Mouse (Mus musculus) spleen, postnatal 14 days (tissue): ENCODE measurements around the gene Unc5b.
A peak's percentile ranks its signal among the peaks of the same experiment; 100 is the strongest.
"Not testable (repeated sequence)": the region's sequence is repeated elsewhere in the genome, so short reads cannot be mapped to it uniquely, and the experiment has no call there.

Experiments used
- DNase-seq, 2 experiments: peaks; one replicate each; pipeline ENCODE4 v3.0.0; 2021 to 2022; ENCODE audit warnings: low spot score in 2 of 2

The Unc5b gene

GRCm38 (mm10) chr10:60831379-60831778 is at the start of gene Unc5b:
Unc5b (minus strand) TSS chr10:60831581.
- DNase-seq = peak; percentile 47 to 48

- DNase-seq = no peak
These were observed 48.4 kb upstream of the Unc5b start for GRCm38 (mm10) chr10:60879817-60880216.

GRCm38 (mm10) chr10:60877075-60877474 is 45.7 kb upstream of the Unc5b start:
- no peak for DNase-seq

GRCm38 (mm10) chr10:60875011-60875410 is 43.6 kb upstream of the Unc5b start:
- no peak for DNase-seq

- DNase-seq = no peak
These were observed 31.9 kb upstream of the Unc5b start for GRCm38 (mm10) chr10:60863318-60863717.

- DNase-seq = no peak
These were observed 31.3 kb upstream of the Unc5b start for GRCm38 (mm10) chr10:60862477-60863293.

- not testable (repeated sequence) for DNase-seq
These were observed 13.9 kb upstream of the Unc5b start for GRCm38 (mm10) chr10:60845271-60845670.

- no peak for DNase-seq
These were observed 7.4 kb upstream of the Unc5b start for GRCm38 (mm10) chr10:60838816-60839215.

GRCm38 (mm10) chr10:60834949-60835348 is 3.6 kb upstream of the Unc5b start:
- DNase-seq = peak; percentile 18 to 38

- no peak for DNase-seq
These were observed 1.3 kb upstream of the Unc5b start for GRCm38 (mm10) chr10:60832664-60833173.

- no peak for DNase-seq
These were observed 628 bp downstream of the Unc5b start for GRCm38 (mm10) chr10:60830556-60831350.

- no peak for DNase-seq
These were observed 1.4 kb downstream of the Unc5b start for GRCm38 (mm10) chr10:60830000-60830399.

GRCm38 (mm10) chr10:60829071-60829470 is 2.3 kb downstream of the Unc5b start:
- no peak for DNase-seq

GRCm38 (mm10) chr10:60827901-60828670 is 3.3 kb downstream of the Unc5b start:
- DNase-seq = no peak

- no peak for DNase-seq
These were observed 4.1 kb downstream of the Unc5b start for GRCm38 (mm10) chr10:60827266-60827665.

GRCm38 (mm10) chr10:60826461-60827237 is 4.7 kb downstream of the Unc5b start:
- DNase-seq = no peak

GRCm38 (mm10) chr10:60825955-60826354 is 5.4 kb downstream of the Unc5b start:
- no peak for DNase-seq

- no peak for DNase-seq
These were observed 7.6 kb downstream of the Unc5b start for GRCm38 (mm10) chr10:60823744-60824143.

GRCm38 (mm10) chr10:60822641-60823425 is 8.5 kb downstream of the Unc5b start:
- DNase-seq = no peak

GRCm38 (mm10) chr10:60821736-60822358 is 9.5 kb downstream of the Unc5b start:
- no peak for DNase-seq
